Mouse (Mus musculus) stomach, postnatal 0 days (tissue): ENCODE data around the gene Col6a2.

Experiments used
- CTCF ChIP-seq: IDR thresholded peaks from 2 replicates; pipeline ENCODE4 v1.5.1; 2016; ENCODE audit warnings: antibody characterized with exemption, low read depth, mild to moderate bottlenecking, moderate library complexity
- EP300 ChIP-seq: optimal IDR thresholded peaks from 2 replicates; pipeline ENCODE3; 2016; ENCODE audit warnings: antibody characterized with exemption

- TF ChIP-seq CTCF (no peak), EP300 (no peak)
Observed at GRCm38 (mm10) chr10:76667197-76667805, 43.9 kb upstream of the Col6a2 start.
